Mouse (Mus musculus): ENCODE results near the gene Tdo2. TPM values are rescaled to one million over a fixed set of nuclear protein-coding genes. Genes with fewer than 3 reads are reported as not detected.

Gene Tdo2
- polyA plus RNA-seq, 1 experiment from 2014 or later = 3.0 TPM

GRCm38 (mm10) chr3:81983120-81983895 lies 7.3 kb upstream of the Tdo2 start:
- no peak overlapping the region for H3K27ac ChIP-seq
- no peak overlapping the region for H3K4me2 ChIP-seq
- peaks cover 4% of the 10 kb centered on the region; the same call in 1 of the 2 replicates for H3K4me1 ChIP-seq
- WGBS = 65% methylated on average over 8 of the region's 8 CpGs
- H3K9me3 ChIP-seq = no peaks in the 10 kb centered on the region
- no peak overlapping the region for H3K4me3 ChIP-seq
- no peak for ATAC-seq (ENCODE audit: borderline replicate concordance, extremely low read depth, low FRiP score, low TSS enrichment)
- no peaks in the 10 kb centered on the region for H3K27me3 ChIP-seq
- no peak overlapping the region for H3K9ac ChIP-seq
- H3K36me3 ChIP-seq = no peaks in the 10 kb centered on the region

- 76% methylated on average over 5 of the region's 5 CpGs for WGBS
- Histone ChIP-seq H3K4me3 (no peak within 1 kb of the TSS), H3K9ac (no peak within 1 kb of the TSS), H3K36me3 (no peaks in the 10 kb centered on the region), H3K4me1 (peaks cover 4% of the 10 kb centered on the region; the same call in 1 of the 2 replicates), H3K27ac (no peak within 1 kb of the TSS), H3K4me2 (no peak within 1 kb of the TSS), H3K9me3 (no peaks in the 10 kb centered on the region), H3K27me3 (no peaks in the 10 kb centered on the region)
- ATAC-seq (ENCODE audit: borderline replicate concordance, extremely low read depth, low FRiP score, low TSS enrichment) = no peak
Measured at GRCm38 (mm10) chr3:81981990-81982389, 6.0 kb upstream of the Tdo2 start, which contains the start of gene Asic5. Asic5 (plus strand) TSS chr3:81982290.

GRCm38 (mm10) chr3:81981576-81981975 lies 5.6 kb upstream of the Tdo2 start:
- Histone ChIP-seq H3K4me3 (no peak overlapping the region), H3K27ac (no peak overlapping the region), H3K27me3 (no peaks in the 10 kb centered on the region), H3K4me1 (peaks cover 4% of the 10 kb centered on the region; the same call in 1 of the 2 replicates), H3K9ac (no peak overlapping the region), H3K9me3 (no peaks in the 10 kb centered on the region), H3K4me2 (no peak overlapping the region), H3K36me3 (no peaks in the 10 kb centered on the region)
- WGBS = 50% methylated on average over 5 of the region's 5 CpGs
- no peak for ATAC-seq (ENCODE audit: borderline replicate concordance, extremely low read depth, low FRiP score, low TSS enrichment)

GRCm38 (mm10) chr3:81975607-81976006 lies 395 bp downstream of the Tdo2 start:
- no peak overlapping the region for H3K9ac ChIP-seq
- no peaks in the 10 kb centered on the region for H3K4me1 ChIP-seq
- H3K36me3 ChIP-seq = no peaks in the 10 kb centered on the region
- ATAC-seq (ENCODE audit: borderline replicate concordance, extremely low read depth, low FRiP score, low TSS enrichment) = peak; percentile 52
- H3K9me3 ChIP-seq = no peaks in the 10 kb centered on the region
- no peak overlapping the region for H3K4me3 ChIP-seq
- H3K27ac ChIP-seq = no peak overlapping the region
- H3K27me3 ChIP-seq = no peaks in the 10 kb centered on the region
- H3K4me2 ChIP-seq = no peak overlapping the region
- 36% methylated on average over 4 of the region's 4 CpGs for WGBS

- no peak for ATAC-seq (ENCODE audit: borderline replicate concordance, extremely low read depth, low FRiP score, low TSS enrichment)
- Histone ChIP-seq H3K36me3 (no peaks in the 10 kb centered on the region), H3K4me3 (no peak overlapping the region), H3K4me2 (no peak overlapping the region), H3K27ac (no peak overlapping the region), H3K9me3 (no peaks in the 10 kb centered on the region), H3K27me3 (no peaks in the 10 kb centered on the region), H3K4me1 (no peaks in the 10 kb centered on the region), H3K9ac (no peak overlapping the region)
- WGBS = 69% methylated on average over 3 of the region's 3 CpGs
Measured at GRCm38 (mm10) chr3:81964596-81964995, 11.4 kb downstream of the Tdo2 start.

GRCm38 (mm10) chr3:81963768-81964167 lies 12.2 kb downstream of the Tdo2 start:
- H3K27me3 ChIP-seq = no peaks in the 10 kb centered on the region
- H3K4me1 ChIP-seq = no peaks in the 10 kb centered on the region
- no peak overlapping the region for H3K27ac ChIP-seq
- no peak for ATAC-seq (ENCODE audit: borderline replicate concordance, extremely low read depth, low FRiP score, low TSS enrichment)
- no peak overlapping the region for H3K4me2 ChIP-seq
- H3K9ac ChIP-seq = no peak overlapping the region
- 79% methylated on average over 5 of the region's 5 CpGs for WGBS
- H3K9me3 ChIP-seq = no peaks in the 10 kb centered on the region
- H3K36me3 ChIP-seq = no peaks in the 10 kb centered on the region
- no peak overlapping the region for H3K4me3 ChIP-seq

GRCm38 (mm10) chr3:81961336-81961735 lies 14.7 kb downstream of the Tdo2 start:
- H3K4me2 ChIP-seq = no peak overlapping the region
- 72% methylated on average over 5 of the region's 5 CpGs for WGBS

GRCm38 (mm10) chr3:81957484-81957883 lies 18.5 kb downstream of the Tdo2 start:
- Histone ChIP-seq H3K9me3 (no peaks in the 10 kb centered on the region), H3K4me3 (no peak overlapping the region), H3K27me3 (no peaks in the 10 kb centered on the region), H3K4me1 (no peaks in the 10 kb centered on the region), H3K9ac (no peak overlapping the region), H3K27ac (no peak overlapping the region), H3K36me3 (no peaks in the 10 kb centered on the region), H3K4me2 (no peak overlapping the region)
- 86% methylated on average over 5 of the region's 5 CpGs for WGBS
- no peak for ATAC-seq (ENCODE audit: borderline replicate concordance, extremely low read depth, low FRiP score, low TSS enrichment)

More at GRCm38 (mm10) chr3:81961336-81961735, 14.7 kb downstream of the Tdo2 start:
- Histone ChIP-seq H3K27me3 (no peaks in the 10 kb centered on the region), H3K9me3 (no peaks in the 10 kb centered on the region), H3K9ac (no peak overlapping the region), H3K27ac (no peak overlapping the region), H3K4me3 (no peak overlapping the region), H3K4me1 (no peaks in the 10 kb centered on the region), H3K36me3 (no peaks in the 10 kb centered on the region)
- no peak for ATAC-seq (ENCODE audit: borderline replicate concordance, extremely low read depth, low FRiP score, low TSS enrichment)

GRCm38 (mm10) chr3:81951785-81952184 lies 24.2 kb downstream of the Tdo2 start:
- no peaks in the 10 kb centered on the region for H3K9me3 ChIP-seq
- WGBS = 68% methylated on average over 2 of the region's 2 CpGs
- H3K4me1 ChIP-seq = no peaks in the 10 kb centered on the region
- no peak overlapping the region for H3K4me3 ChIP-seq
- H3K4me2 ChIP-seq = no peak overlapping the region
- no peak for ATAC-seq (ENCODE audit: borderline replicate concordance, extremely low read depth, low FRiP score, low TSS enrichment)
- no peaks in the 10 kb centered on the region for H3K27me3 ChIP-seq
- no peaks in the 10 kb centered on the region for H3K36me3 ChIP-seq
- no peak overlapping the region for H3K9ac ChIP-seq
- H3K27ac ChIP-seq = no peak overlapping the region

- ATAC-seq (ENCODE audit: borderline replicate concordance, extremely low read depth, low FRiP score, low TSS enrichment) = no peak
- H3K4me3 ChIP-seq = no peak overlapping the region
- H3K36me3 ChIP-seq = no peaks in the 10 kb centered on the region
- no peak overlapping the region for H3K27ac ChIP-seq
- no peaks in the 10 kb centered on the region for H3K9me3 ChIP-seq
- 88% methylated on average over 1 of the region's 1 CpGs for WGBS
- H3K27me3 ChIP-seq = no peaks in the 10 kb centered on the region
- H3K4me2 ChIP-seq = no peak overlapping the region
- no peaks in the 10 kb centered on the region for H3K4me1 ChIP-seq
- H3K9ac ChIP-seq = no peak overlapping the region
Measured at GRCm38 (mm10) chr3:81949048-81949447, 27.0 kb downstream of the Tdo2 start.

GRCm38 (mm10) chr3:81944851-81945393 lies 31.1 kb downstream of the Tdo2 start:
- H3K4me3 ChIP-seq = no peak overlapping the region
- 91% methylated on average over 7 of the region's 7 CpGs for WGBS
- no peak for ATAC-seq (ENCODE audit: borderline replicate concordance, extremely low read depth, low FRiP score, low TSS enrichment)
- no peak overlapping the region for H3K9ac ChIP-seq
- no peaks in the 10 kb centered on the region for H3K4me1 ChIP-seq
- H3K27ac ChIP-seq = no peak overlapping the region
- H3K4me2 ChIP-seq = no peak overlapping the region
- H3K27me3 ChIP-seq = no peaks in the 10 kb centered on the region
- H3K36me3 ChIP-seq = no peaks in the 10 kb centered on the region
- H3K9me3 ChIP-seq = no peaks in the 10 kb centered on the region

- Histone ChIP-seq H3K9me3 (no peaks in the 10 kb centered on the region), H3K9ac (no peak overlapping the region), H3K4me3 (no peak overlapping the region), H3K27me3 (no peaks in the 10 kb centered on the region), H3K27ac (no peak overlapping the region), H3K4me2 (no peak overlapping the region), H3K36me3 (no peaks in the 10 kb centered on the region), H3K4me1 (no peaks in the 10 kb centered on the region)
- WGBS = 83% methylated on average over 3 of the region's 3 CpGs
- no peak for ATAC-seq (ENCODE audit: borderline replicate concordance, extremely low read depth, low FRiP score, low TSS enrichment)
Measured at GRCm38 (mm10) chr3:81943097-81943496, 32.9 kb downstream of the Tdo2 start.
